Mouse (Mus musculus) small intestine, adult 2 months (tissue): ENCODE data around the gene Fam167b.

Experiments used
- CTCF ChIP-seq: fragments of 200-500 bp; IDR thresholded peaks from 2 replicates; pipeline ENCODE4 v1.5.1; 2012; ENCODE audit warnings: low read depth, mild to moderate bottlenecking, control low read depth, inconsistent platforms, low read length, moderate library complexity, mixed read lengths; ENCODE audit not compliant: insufficient replicate concordance, insufficient read length; ENCODE audit errors: extremely low read depth
- POLR2A ChIP-seq: fragments of 200-500 bp; IDR thresholded peaks from 2 replicates; pipeline ENCODE4 v1.6.1; 2012; ENCODE audit warnings: low read depth, mild to moderate bottlenecking, control low read depth, inconsistent platforms, low read length, moderate library complexity

- no peak for TF ChIP-seq POLR2A
- TF ChIP-seq CTCF = no peak
Measured at GRCm38 (mm10) chr4:129614093-129614492, 35.7 kb upstream of the Fam167b start, which contains the start of gene Dcdc2b.
